Mouse (Mus musculus): ENCODE data around the gene Tas2r144.
A peak's percentile ranks its signal among the peaks of the same experiment; 100 is the strongest.

Tas2r144 gene

GRCm38 (mm10) chr6:42215028-42215427, at the start of gene Tas2r144:
Gene Tas2r144 (plus strand): TSS chr6:42215328.
- no peak for DNase-seq

- DNase-seq: no peak
These were observed 32.7 kb upstream of the Tas2r144 start for GRCm38 (mm10) chr6:42182462-42182861.

GRCm38 (mm10) chr6:42186230-42186629, 28.9 kb upstream of the Tas2r144 start:
- DNase-seq: peak in 1 of 2 experiments; percentile 13

GRCm38 (mm10) chr6:42197710-42198109, 17.4 kb upstream of the Tas2r144 start:
- DNase-seq: peak in 1 of 2 experiments; percentile 5

GRCm38 (mm10) chr6:42199498-42199897, 15.6 kb upstream of the Tas2r144 start:
- no peak for DNase-seq

GRCm38 (mm10) chr6:42222286-42222685, 7.2 kb downstream of the Tas2r144 start:
- DNase-seq: peak; percentile 14 to 51

GRCm38 (mm10) chr6:42225046-42225445, 9.9 kb downstream of the Tas2r144 start:
- no peak for DNase-seq

- DNase-seq: peak; percentile 63 to 89
These were observed 12.3 kb downstream of the Tas2r144 start for GRCm38 (mm10) chr6:42227240-42228101.

GRCm38 (mm10) chr6:42229610-42230009, 14.5 kb downstream of the Tas2r144 start:
- DNase-seq: no peak

GRCm38 (mm10) chr6:42231191-42231590, 16.1 kb downstream of the Tas2r144 start:
- no peak for DNase-seq

- no peak for DNase-seq
These were observed 22.2 kb downstream of the Tas2r144 start for GRCm38 (mm10) chr6:42237276-42237805.

GRCm38 (mm10) chr6:42241311-42242045, 26.4 kb downstream of the Tas2r144 start:
- DNase-seq: peak in 1 of 2 experiments; percentile 14

GRCm38 (mm10) chr6:42245711-42246353, 30.7 kb downstream of the Tas2r144 start, which contains the start of gene Gstk1:
Gene Gstk1 (plus strand): TSS chr6:42245935.
- DNase-seq: peak; percentile 89 to 96

- DNase-seq: peak; percentile 65 to 75
These were observed 32.0 kb downstream of the Tas2r144 start for GRCm38 (mm10) chr6:42247173-42247572.

GRCm38 (mm10) chr6:42247981-42248380, 32.9 kb downstream of the Tas2r144 start:
- no peak for DNase-seq

- no peak for DNase-seq
These were observed 36.7 kb downstream of the Tas2r144 start for GRCm38 (mm10) chr6:42251791-42252190.

GRCm38 (mm10) chr6:42253103-42253502, 38.0 kb downstream of the Tas2r144 start:
- no peak for DNase-seq

GRCm38 (mm10) chr6:42257303-42257863, 42.3 kb downstream of the Tas2r144 start:
- DNase-seq: peak; percentile 79 to 81

GRCm38 (mm10) chr6:42260430-42260829, 45.3 kb downstream of the Tas2r144 start:
- no peak for DNase-seq

- DNase-seq: peak; percentile 78 to 89
These were observed 46.5 kb downstream of the Tas2r144 start, which contains the start of gene Tmem139 for GRCm38 (mm10) chr6:42261524-42262170. Gene Tmem139 (plus strand): TSS chr6:42261970.

GRCm38 (mm10) chr6:42264626-42265312, 49.6 kb downstream of the Tas2r144 start, which contains the start of gene Casp2:
Gene Casp2 (plus strand): TSS chr6:42264985.
- peak; percentile 99 for DNase-seq
